Mouse (Mus musculus) bone marrow, adult 2 months (tissue): ENCODE measurements around the gene Cdc42se1.

Source experiments
- CTCF ChIP-seq: fragments of 200-500 bp; IDR thresholded peaks from 2 replicates; pipeline ENCODE4 v1.5.1; 2011; ENCODE audit warnings: low read length, control low read depth; ENCODE audit not compliant: control insufficient read depth, insufficient read depth
- POLR2A ChIP-seq: fragments of 200-500 bp; IDR thresholded peaks from 2 replicates; pipeline ENCODE4 v1.6.1; 2011; ENCODE audit warnings: low read depth, mild to moderate bottlenecking, control low read depth, low read length, borderline replicate concordance; ENCODE audit not compliant: control insufficient read depth

DNA sequence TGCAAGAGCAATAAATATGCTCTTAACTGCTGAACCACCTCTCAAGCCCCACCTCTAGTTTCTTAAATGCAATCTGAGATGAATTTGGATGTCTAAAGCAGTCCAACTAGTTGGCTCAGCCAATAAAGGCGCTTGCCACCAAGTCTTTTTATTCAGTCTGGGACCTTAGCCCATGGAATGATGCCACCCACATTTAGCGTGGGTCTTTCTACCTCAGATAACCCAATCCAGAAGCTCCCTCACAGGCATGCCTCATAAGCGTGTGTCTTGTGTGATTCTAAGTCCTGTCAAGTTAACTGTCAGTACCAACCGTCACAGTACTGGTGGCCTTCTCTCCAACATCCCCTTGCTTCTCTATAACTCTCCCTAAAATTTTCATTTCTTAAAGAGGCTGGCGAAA, 49.6 kb upstream of the Cdc42se1 start:
- no peak for TF ChIP-seq POLR2A
- no peak for TF ChIP-seq CTCF
